Mouse (Mus musculus): ENCODE measurements around the gene Snx17.

GRCm38 (mm10) chr5:31195671-31196070 lies 2.6 kb downstream of the Snx17 start:
- TF ChIP-seq POLR2A (IDR thresholded peaks at IDR 0.05; ENCODE audit: low read depth, low read length): no peak
- no peak for TF ChIP-seq CTCF (IDR thresholded peaks at IDR 0.05; ENCODE audit: extremely low read depth, insufficient read depth, insufficient read length, insufficient replicate concordance)
